Mouse (Mus musculus): ENCODE data around the gene Med22.

GRCm38 (mm10) chr2:26870666-26871065, 39.8 kb downstream of the Med22 start:
- TF ChIP-seq CTCF (IDR thresholded peaks at IDR 0.05; ENCODE audit: low read depth, low read length): no peak
- TF ChIP-seq POLR2AphosphoS5 (IDR thresholded peaks at IDR 0.05; ENCODE audit: insufficient replicate concordance, low read depth, low read length): no peak
- TF ChIP-seq GATA1 (IDR thresholded peaks at IDR 0.05; ENCODE audit: borderline replicate concordance, low read length): no peak
